Mouse (Mus musculus) midbrain, embryonic 11.5 days (tissue): ENCODE measurements around the gene Nek9. TPM values are rescaled to one million over a fixed set of nuclear protein-coding genes. Genes with fewer than 3 reads are reported as not detected.

Experiments
- ATAC-seq: fragments of 200-750 bp; cut with Nextera tagmentation; 2 replicates; pipeline ENCODE4 v1.8.0; 2017; ENCODE audit warnings: moderate TSS enrichment, moderate library complexity; ENCODE audit not compliant: low FRiP score
- DNase-seq: peaks from one replicate; pipeline ENCODE4 v3.0.0; 2015; ENCODE audit warnings: low spot score; ENCODE audit errors: missing footprints
- H3K27ac ChIP-seq: fragments of 300-500 bp; sonication (generic); 2 replicates; pipeline ENCODE4 v1.5.1; 2014; ENCODE audit warnings: low read depth, low read length
- H3K27me3 ChIP-seq: fragments of 300-500 bp; sonication (generic); 2 replicates; pipeline ENCODE4 v1.6.1; 2014; ENCODE audit warnings: mild to moderate bottlenecking, low read length, moderate library complexity, mixed read lengths; ENCODE audit not compliant: control insufficient read depth, insufficient read depth
- H3K36me3 ChIP-seq: fragments of 300-500 bp; sonication (generic); 2 replicates; pipeline ENCODE4 v1.6.1; 2014; ENCODE audit warnings: mild to moderate bottlenecking, low read length, moderate library complexity, mixed read lengths; ENCODE audit not compliant: control insufficient read depth, insufficient read depth
- H3K4me1 ChIP-seq: fragments of 300-500 bp; sonication (generic); 2 replicates; pipeline ENCODE4 v1.6.1; 2014; ENCODE audit warnings: low read length; ENCODE audit not compliant: control insufficient read depth, insufficient read depth
- H3K4me2 ChIP-seq: fragments of 300-500 bp; sonication (generic); 2 replicates; pipeline ENCODE4 v1.6.1; 2014; ENCODE audit warnings: mild to moderate bottlenecking, moderate library complexity
- H3K4me3 ChIP-seq: fragments of 300-500 bp; sonication (generic); 2 replicates; pipeline ENCODE4 v1.5.1; 2014; ENCODE audit warnings: low read depth, low read length
- H3K9ac ChIP-seq: fragments of 300-500 bp; sonication (generic); 2 replicates; pipeline ENCODE4 v1.6.1; 2014; ENCODE audit warnings: low read length
- H3K9me3 ChIP-seq: fragments of 300-500 bp; sonication (generic); 2 replicates; pipeline ENCODE4 v1.6.1; 2016; ENCODE audit warnings: low read length; ENCODE audit not compliant: control insufficient read depth
- WGBS: fragments of 180-500 bp; shearing (Covaris S2); extraction: QIAGEN DNeasy Blood & Tissue Kit; methylation state at CpG from one replicate; pipeline ENCODE4 v1.1.7; 2014; 5-methylcytosine and 5-hydroxymethylcytosine counted together
- polyA plus RNA-seq: library from polyadenylated mRNA; unstranded; fragments of >200 nt; fragmentation: Nextera tagmentation; extraction: Ambion mirVana; gene quantifications from 2 replicates; pipeline ENCODE4 v1.2.1, GENCODE M21; 2014

Gene Nek9
- polyA plus RNA-seq, 1 experiment from 2014 or later = 10.6 TPM

DNA sequence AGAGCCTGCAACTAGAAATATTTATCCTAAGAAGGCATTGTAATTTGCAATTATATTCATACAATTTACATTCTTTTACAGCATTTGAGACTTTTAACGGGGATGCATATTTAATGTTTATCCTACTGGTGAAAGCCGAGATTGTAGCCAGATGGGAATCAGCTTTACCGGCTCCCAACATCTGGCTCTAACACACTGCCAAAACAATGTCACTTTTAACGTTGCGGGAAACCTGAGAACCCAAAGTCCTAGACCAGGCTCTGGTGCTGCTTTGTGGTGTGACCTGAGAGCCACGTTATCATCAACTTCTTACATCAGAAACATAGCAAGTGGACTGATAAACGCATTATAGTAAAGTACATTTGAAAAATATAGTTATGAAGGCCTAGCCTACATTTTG, 74.2 kb downstream of the Nek9 start:
- 71% methylated on average over 7 of the region's 7 CpGs for WGBS
- no peak overlapping the region for H3K4me2 ChIP-seq
- H3K4me1 ChIP-seq = peaks cover 1% of the 10 kb centered on the region; the same call in 1 of the 2 replicates
- H3K4me3 ChIP-seq = no peak overlapping the region
- H3K9me3 ChIP-seq = no peaks in the 10 kb centered on the region
- no peaks in the 10 kb centered on the region for H3K36me3 ChIP-seq
- no peak overlapping the region for H3K27ac ChIP-seq
- no peaks in the 10 kb centered on the region for H3K27me3 ChIP-seq
- H3K9ac ChIP-seq = no peak overlapping the region
- ATAC-seq (no peak), DNase-seq (no peak)

DNA sequence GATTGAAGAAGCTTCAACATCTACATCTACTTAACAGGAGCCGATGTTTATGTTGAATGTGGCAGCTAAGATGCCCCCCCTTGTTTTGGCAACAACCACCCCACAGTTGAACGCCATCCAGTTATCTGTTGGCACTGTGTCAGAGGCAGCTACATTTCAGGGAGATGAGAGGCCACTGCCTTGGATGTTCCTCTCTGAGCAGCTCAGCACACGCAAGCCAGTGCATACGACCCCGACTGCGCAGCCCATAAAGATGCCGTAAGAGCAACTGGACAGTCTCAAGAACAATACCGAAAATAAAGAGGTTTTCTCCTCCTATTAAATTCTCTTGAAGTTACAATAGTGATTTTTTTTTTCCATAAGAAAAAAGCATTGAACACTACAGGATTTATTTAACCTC, 74.6 kb downstream of the Nek9 start:
- DNase-seq = no peak
- WGBS = 91% methylated on average over 8 of the region's 8 CpGs
- H3K4me2 ChIP-seq = no peak overlapping the region
- H3K36me3 ChIP-seq = no peaks in the 10 kb centered on the region
- H3K4me1 ChIP-seq = no peaks in the 10 kb centered on the region
- no peak overlapping the region for H3K27ac ChIP-seq
- H3K9me3 ChIP-seq = no peaks in the 10 kb centered on the region
- no peak overlapping the region for H3K9ac ChIP-seq
- H3K4me3 ChIP-seq = no peak overlapping the region
- no peaks in the 10 kb centered on the region for H3K27me3 ChIP-seq
- ATAC-seq = no peak

- no peaks in the 10 kb centered on the region for H3K4me1 ChIP-seq
- H3K9ac ChIP-seq = no peak overlapping the region
- H3K36me3 ChIP-seq = no peaks in the 10 kb centered on the region
- no peaks in the 10 kb centered on the region for H3K9me3 ChIP-seq
- no peak for DNase-seq
- no peak for ATAC-seq
- H3K4me2 ChIP-seq = no peak overlapping the region
- no peak overlapping the region for H3K4me3 ChIP-seq
- H3K27me3 ChIP-seq = no peaks in the 10 kb centered on the region
- no peak overlapping the region for H3K27ac ChIP-seq
- WGBS = 87% methylated on average over 5 of the region's 5 CpGs
These were observed 76.0 kb downstream of the Nek9 start for GRCm38 (mm10) chr12:85263190-85263589.

GRCm38 (mm10) chr12:85262489-85262888, 76.7 kb downstream of the Nek9 start:
- Histone ChIP-seq H3K4me2 (no peak overlapping the region), H3K9ac (no peak overlapping the region), H3K4me1 (no peaks in the 10 kb centered on the region), H3K27ac (no peak overlapping the region), H3K4me3 (no peak overlapping the region), H3K27me3 (no peaks in the 10 kb centered on the region), H3K36me3 (no peaks in the 10 kb centered on the region), H3K9me3 (no peaks in the 10 kb centered on the region)
- DNase-seq (no peak), ATAC-seq (no peak)
- 65% methylated on average over 10 of the region's 10 CpGs for WGBS

- Histone ChIP-seq H3K9me3 (no peaks in the 10 kb centered on the region), H3K4me3 (no peak overlapping the region), H3K4me2 (no peak overlapping the region), H3K4me1 (no peaks in the 10 kb centered on the region), H3K27me3 (no peaks in the 10 kb centered on the region), H3K9ac (no peak overlapping the region), H3K27ac (no peak overlapping the region), H3K36me3 (no peaks in the 10 kb centered on the region; the same call in 1 of the 2 replicates)
- WGBS = 88% methylated on average over 7 of the region's 7 CpGs
- DNase-seq = no peak
- no peak for ATAC-seq
These were observed 82.0 kb downstream of the Nek9 start for GRCm38 (mm10) chr12:85257008-85257639.

- Histone ChIP-seq H3K36me3 (no peaks in the 10 kb centered on the region; the same call in 1 of the 2 replicates), H3K9me3 (no peaks in the 10 kb centered on the region), H3K4me3 (no peak overlapping the region), H3K27me3 (no peaks in the 10 kb centered on the region), H3K4me1 (no peaks in the 10 kb centered on the region), H3K9ac (no peak overlapping the region), H3K27ac (no peak overlapping the region), H3K4me2 (no peak overlapping the region)
- DNase-seq = no peak
- no peak for ATAC-seq
- WGBS = 76% methylated on average over 7 of the region's 7 CpGs
These were observed 82.9 kb downstream of the Nek9 start for GRCm38 (mm10) chr12:85256074-85256751.

DNA sequence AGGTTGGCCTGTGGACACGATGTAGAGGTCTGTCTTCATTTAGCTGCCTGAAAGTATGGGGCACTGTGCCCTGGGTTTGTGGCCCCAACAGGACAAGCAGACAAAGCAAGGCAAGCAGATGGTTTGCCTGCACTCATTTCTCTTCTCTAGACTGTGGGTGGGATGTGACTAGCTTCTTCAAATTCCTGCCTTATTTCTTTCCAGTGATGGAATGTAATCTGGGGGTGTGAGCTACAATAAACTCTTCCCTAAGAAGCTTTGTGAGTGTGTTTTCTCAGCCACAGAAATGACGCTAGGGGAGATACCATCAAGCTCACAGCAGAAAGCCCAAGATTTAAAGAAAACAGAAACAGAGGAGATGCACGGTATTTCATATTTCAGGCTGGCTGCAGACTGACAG, 87.1 kb downstream of the Nek9 start:
- Histone ChIP-seq H3K27me3 (no peaks in the 10 kb centered on the region), H3K27ac (no peak overlapping the region), H3K9ac (no peak overlapping the region), H3K9me3 (no peaks in the 10 kb centered on the region), H3K4me3 (no peak overlapping the region), H3K36me3 (no peaks in the 10 kb centered on the region; the same call in 1 of the 2 replicates), H3K4me2 (no peak overlapping the region), H3K4me1 (no peaks in the 10 kb centered on the region)
- 93% methylated on average over 3 of the region's 3 CpGs for WGBS
- no peak for ATAC-seq
- no peak for DNase-seq

Other genes with a start within 250 kb of the Nek9 start
- gene Prox2, start 228.6 kb downstream of the Nek9 start, polyA plus RNA-seq = 2.6 and 3.6 TPM in 2 replicates
- 93.9 and 97.0 TPM in 2 replicates for gene Dlst, start 228.5 kb downstream of the Nek9 start, polyA plus RNA-seq
- 1.9 and 2.1 TPM in 2 replicates for gene Rps6kl1, start 188.1 kb downstream of the Nek9 start, polyA plus RNA-seq
- gene Pgf, start 161.6 kb downstream of the Nek9 start, polyA plus RNA-seq = 2.5 and 2.9 TPM in 2 replicates
- 91.5 and 93.6 TPM in 2 replicates for gene Eif2b2, start 119.9 kb downstream of the Nek9 start, polyA plus RNA-seq
- gene Mlh3, start 68.8 kb downstream of the Nek9 start, polyA plus RNA-seq = 10.1 and 10.4 TPM in 2 replicates
- 68.0 and 69.5 TPM in 2 replicates for gene Acyp1, start 50.9 kb downstream of the Nek9 start, polyA plus RNA-seq
- 1.0 TPM in 2 replicates for gene Zc2hc1c, start 50.8 kb downstream of the Nek9 start, polyA plus RNA-seq
- 266 and 279 TPM in 2 replicates for gene Tmed10, start 35.5 kb upstream of the Nek9 start, polyA plus RNA-seq
- 0.54 and 0.89 TPM in 2 replicates for gene Fos, start 134.5 kb upstream of the Nek9 start, polyA plus RNA-seq